Mouse (Mus musculus) common myeloid progenitor, adult 5-6 weeks (primary cell): Measurements from ENCODE around the gene Tbc1d24. TPM values are rescaled to one million over a fixed set of nuclear protein-coding genes. Genes with fewer than 3 reads are reported as not detected.

ENCODE experiments used
- total RNA-seq: library from RNA; stranded (forward); fragments of 200-1000, 187-1606 nt; gene quantifications from 2 replicates; pipeline ENCODE4 v1.2.3, GENCODE M21; 2017

Tbc1d24 gene
- total RNA-seq, 1 experiment from 2014 or later, result 4.8 TPM

Other genes with a start within 250 kb of the Tbc1d24 start
- not detected in 2 replicates for gene Prss30, start 225.0 kb downstream of the Tbc1d24 start, total RNA-seq
- not detected in 2 replicates for gene Prss22, start 207.5 kb downstream of the Tbc1d24 start, total RNA-seq
- not detected in 2 replicates for gene Prss27, start 167.4 kb downstream of the Tbc1d24 start, total RNA-seq
- gene Kctd5, start 132.1 kb downstream of the Tbc1d24 start, total RNA-seq, result 17.8 and 19.2 TPM in 2 replicates
- gene Pdpk1, start 54.6 kb downstream of the Tbc1d24 start, total RNA-seq, result 33.8 and 40.7 TPM in 2 replicates
- gene Amdhd2, start 41.8 kb downstream of the Tbc1d24 start, total RNA-seq, result 22.5 and 23.0 TPM in 2 replicates
- 81.5 and 89.8 TPM in 2 replicates for gene Atp6v0c, start 35.9 kb downstream of the Tbc1d24 start, total RNA-seq
- gene Ntn3, start 4.0 kb upstream of the Tbc1d24 start, total RNA-seq, result 0.10 and 0.50 TPM in 2 replicates
- gene Tedc2, start 15.3 kb upstream of the Tbc1d24 start, total RNA-seq, result 17.4 and 18.4 TPM in 2 replicates
- 29.1 and 30.8 TPM in 2 replicates for gene Ccnf, start 45.9 kb upstream of the Tbc1d24 start, total RNA-seq
- 0.14 TPM in 1 of 2 replicates, not detected in the other for gene Abca17, start 145.5 kb upstream of the Tbc1d24 start, total RNA-seq
- 13.7 and 22.4 TPM in 2 replicates for gene Abca3, start 146.4 kb upstream of the Tbc1d24 start, total RNA-seq
- gene Rnps1, start 209.0 kb upstream of the Tbc1d24 start, total RNA-seq, result 360 and 414 TPM in 2 replicates
- 26.0 and 28.7 TPM in 2 replicates for gene Eci1, start 221.1 kb upstream of the Tbc1d24 start, total RNA-seq
- gene Dnase1l2, start 237.5 kb upstream of the Tbc1d24 start, total RNA-seq, result 1.4 TPM in 1 of 2 replicates, not detected in the other